Mouse (Mus musculus) layer of hippocampus, adult 9-10 months (tissue): ENCODE results near the gene Nptx2.

Experiments used
- DNase-seq: peaks from one replicate; pipeline ENCODE4 v3.0.0; 2022; ENCODE audit warnings: low spot score

Nptx2 gene

DNA sequence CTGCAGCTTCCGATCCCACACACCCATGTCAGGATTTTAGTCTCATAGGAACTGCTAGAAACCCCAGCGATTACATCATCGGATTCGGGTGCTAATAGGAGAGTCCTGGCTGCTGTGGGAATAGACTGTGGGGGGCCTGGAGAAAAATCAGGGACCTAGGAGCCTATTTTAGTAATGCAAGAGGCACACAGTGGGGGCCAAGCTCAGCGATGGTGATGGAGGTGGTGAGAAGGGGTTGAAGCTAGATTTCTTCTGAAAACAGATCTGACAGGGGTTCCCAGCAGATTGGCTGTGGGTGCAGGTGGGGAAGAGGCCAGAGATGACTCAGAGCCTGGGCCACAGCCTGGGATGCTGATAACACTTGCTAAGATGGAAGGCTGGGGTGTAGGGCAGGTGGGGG is 39.4 kb downstream of the Nptx2 start:
- DNase-seq = no peak

- DNase-seq = no peak
These were observed 45.7 kb downstream of the Nptx2 start for GRCm38 (mm10) chr5:144591248-144591880.

DNA sequence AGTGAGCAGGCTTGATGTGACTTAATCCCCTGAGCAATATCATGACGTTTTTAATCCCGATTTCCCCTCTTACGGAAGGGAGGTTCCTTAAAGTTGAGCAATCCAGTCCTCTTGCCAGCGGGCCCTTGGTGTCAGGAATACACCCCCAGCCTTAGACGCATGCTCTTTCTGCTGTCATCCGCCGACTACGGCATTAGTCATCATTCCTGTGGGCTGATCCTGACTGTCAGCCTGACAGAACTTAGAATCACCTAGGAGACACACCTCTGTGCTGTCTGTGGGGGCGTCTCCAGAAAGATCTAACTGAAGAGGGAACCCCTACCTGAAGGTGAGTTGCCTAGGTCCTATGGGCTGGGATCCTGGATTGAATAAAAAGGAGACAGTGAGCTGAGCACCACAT is 49.1 kb downstream of the Nptx2 start:
- DNase-seq = no peak
